Mouse (Mus musculus): ENCODE measurements around the gene Krr1.

- TF ChIP-seq CTCF (IDR thresholded peaks at IDR 0.05; ENCODE audit: control insufficient read depth, insufficient read depth, insufficient read length) = no peak
- TF ChIP-seq FOSL1 (IDR thresholded peaks at IDR 0.05; ENCODE audit: insufficient read depth, low read length, poor library complexity, severe bottlenecking) = no peak
- TF ChIP-seq USF1 (IDR thresholded peaks at IDR 0.05; ENCODE audit: low read depth) = no peak
- TF ChIP-seq CEBPB (IDR thresholded peaks at IDR 0.05; ENCODE audit: low read depth) = no peak
Measured at GRCm38 (mm10) chr10:111937146-111937534, 35.3 kb upstream of the Krr1 start.

Measured in C2C12 (cell line).